8 mouse cellular contexts compared by ENCODE assay signal in genomic region chr14:73116938-73117337, GRCm38 (mm10). TPM values are rescaled to one million over a fixed set of nuclear protein-coding genes. Genes with fewer than 3 reads are reported as not detected.
DNase-seq lines count a peak whose midpoint lies in the region; ATAC-seq and TF ChIP-seq lines count a peak whose summit lies in the region.

No protein-coding gene starts in this region.

- peak overlapping the region; percentile 54; the same call in 1 of the 2 replicates for H3K27ac ChIP-seq in intestine, embryonic 14.5 days (ENCODE audit: low read depth)
- H3K27ac ChIP-seq in limb, embryonic 14.5 days (replicated peaks; ENCODE audit: low read depth, low read length), result peak overlapping the region; percentile 61
- H3K27ac ChIP-seq in forebrain, postnatal 0 days (ENCODE audit: low read depth, low read length), result no peak overlapping the region

- peak overlapping the region; percentile 38 for H3K4me2 ChIP-seq in intestine, embryonic 14.5 days (ENCODE audit: low read length)
- H3K4me2 ChIP-seq in limb, embryonic 14.5 days (replicated peaks; ENCODE audit: low read depth, low read length, severe bottlenecking), result peak overlapping the region; percentile 40; the same call in 1 of the 2 replicates
- no peak overlapping the region for H3K4me2 ChIP-seq in forebrain, postnatal 0 days (ENCODE audit: low read depth)

- no peaks in the 10 kb centered on the region for H3K36me3 ChIP-seq in G1E (replicated peaks)
- H3K36me3 ChIP-seq in intestine, embryonic 14.5 days (ENCODE audit: control insufficient read depth, insufficient read depth, low read length), result no peaks in the 10 kb centered on the region
- no peaks in the 10 kb centered on the region for H3K36me3 ChIP-seq in limb, embryonic 14.5 days (ENCODE audit: control insufficient read depth, insufficient read depth, low read length)
- H3K36me3 ChIP-seq in forebrain, postnatal 0 days (ENCODE audit: insufficient read depth), result no peaks in the 10 kb centered on the region

- peak; percentile 53 to 54 for DNase-seq in B cell, adult 2 months
- peak; percentile 42 for DNase-seq in G1E (ENCODE audit: low spot score)
- DNase-seq in frontal cortex, postnatal 36 days (ENCODE audit: low spot score in 2 of 2), result peak; percentile 36 to 64
- DNase-seq in intestine, embryonic 14.5 days (ENCODE audit: low spot score), result no peak
- DNase-seq in limb, embryonic 14.5 days (ENCODE audit: low spot score), result peak; percentile 34
- peak; percentile 92 for DNase-seq in naive thymus-derived CD4-positive, alpha-beta T cell, adult 2 months (ENCODE audit: low read depth)
- no peak for DNase-seq in yolk sac, embryonic 10.5 days (ENCODE audit: low spot score)
- DNase-seq in forebrain, postnatal 0 days, result no peak

- WGBS in intestine, embryonic 14.5 days, result 34% methylated on average over 9 of the region's 9 CpGs
- WGBS in limb, embryonic 14.5 days, result 17% methylated on average over 9 of the region's 9 CpGs
- WGBS in forebrain, postnatal 0 days, result 58% methylated on average over 9 of the region's 9 CpGs

- no peaks in the 10 kb centered on the region for H3K27me3 ChIP-seq in G1E (ENCODE audit: insufficient read depth, low read length)
- no peaks in the 10 kb centered on the region for H3K27me3 ChIP-seq in intestine, embryonic 14.5 days (replicated peaks; ENCODE audit: control insufficient read depth, insufficient read depth, low read length)
- no peaks in the 10 kb centered on the region for H3K27me3 ChIP-seq in limb, embryonic 14.5 days (ENCODE audit: control insufficient read depth, insufficient read depth, low read length)
- H3K27me3 ChIP-seq in forebrain, postnatal 0 days (ENCODE audit: insufficient read depth, low read length), result no peaks in the 10 kb centered on the region

- TF ChIP-seq CTCF in G1E (IDR thresholded peaks at IDR 0.05; ENCODE audit: low read depth, low read length), result no peak
- TF ChIP-seq CTCF in forebrain, postnatal 0 days (IDR thresholded peaks at IDR 0.05; ENCODE audit: low read depth), result no peak

- H3K9me3 ChIP-seq in G1E (replicated peaks), result no peaks in the 10 kb centered on the region
- no peaks in the 10 kb centered on the region for H3K9me3 ChIP-seq in intestine, embryonic 14.5 days (ENCODE audit: control insufficient read depth, low read length)
- no peaks in the 10 kb centered on the region for H3K9me3 ChIP-seq in limb, embryonic 14.5 days (ENCODE audit: control insufficient read depth, low read length)
- no peaks in the 10 kb centered on the region for H3K9me3 ChIP-seq in forebrain, postnatal 0 days (ENCODE audit: low read length)

- H3K4me3 ChIP-seq in G1E (ENCODE audit: low read depth, low read length), result peak overlapping the region; percentile 56; the same call in 1 of the 2 replicates
- H3K4me3 ChIP-seq in intestine, embryonic 14.5 days (ENCODE audit: low read depth, low read length), result no peak overlapping the region
- H3K4me3 ChIP-seq in limb, embryonic 14.5 days (replicated peaks; ENCODE audit: low read length), result 0 out of 2 replicates have a peak overlapping the region, but pooled peaks have one; percentile 2
- H3K4me3 ChIP-seq in forebrain, postnatal 0 days (ENCODE audit: low read depth, low read length), result no peak overlapping the region

- no peak for TF ChIP-seq POLR2A in limb, embryonic 14.5 days (IDR thresholded peaks at IDR 0.05; ENCODE audit: borderline replicate concordance, extremely low read depth, insufficient read depth, insufficient read length)

- ATAC-seq in G1E (ENCODE audit: extremely low read depth, insufficient number of reproducible peaks, low FRiP score, poor library complexity, severe bottlenecking), result peak; percentile 87
- ATAC-seq in intestine, embryonic 14.5 days (replicated peaks; ENCODE audit: low FRiP score, low TSS enrichment, low read depth), result no peak
- peak; percentile 44 for ATAC-seq in limb, embryonic 14.5 days (ENCODE audit: low FRiP score, low read depth)
- ATAC-seq in forebrain, postnatal 0 days, result no peak

- H3K4me1 ChIP-seq in G1E (ENCODE audit: insufficient read depth, low read depth, low read length), result peaks cover 76% of the 10 kb centered on the region
- 0 out of 2 replicates have a peak, but pooled peaks cover 3% of the 10 kb centered on the region for H3K4me1 ChIP-seq in intestine, embryonic 14.5 days (replicated peaks; ENCODE audit: control insufficient read depth, insufficient read depth, low read length)
- H3K4me1 ChIP-seq in limb, embryonic 14.5 days (ENCODE audit: control insufficient read depth, insufficient read depth, low read length), result peaks cover 15% of the 10 kb centered on the region
- no peaks in the 10 kb centered on the region for H3K4me1 ChIP-seq in forebrain, postnatal 0 days (ENCODE audit: insufficient read depth)

- H3K9ac ChIP-seq in intestine, embryonic 14.5 days (ENCODE audit: low read length), result no peak overlapping the region
- H3K9ac ChIP-seq in limb, embryonic 14.5 days (ENCODE audit: low read depth, low read length, severe bottlenecking), result no peak overlapping the region
- H3K9ac ChIP-seq in forebrain, postnatal 0 days, result no peak overlapping the region

RNA-seq across cellular contexts. Expression of gene Rcbtb2, which starts 5.9 kb away (rescaled TPM):
- total RNA-seq in G1E (2014; fragmentation: Nextera tagmentation), result 29.1 and 34.8 TPM in 2 replicates
- total RNA-seq in G1E (2017), result 47.2 and 49.9 TPM in 2 replicates
- polyA plus RNA-seq in G1E (2012), result 21.9 and 24.4 TPM in 2 replicates
- 89.3 and 105 TPM in 2 replicates for polyA plus RNA-seq in intestine, embryonic 14.5 days (2014; fragmentation: Nextera tagmentation; extraction: Ambion mirVana)
- polyA plus RNA-seq in limb, embryonic 14.5 days (2012; rRNA removed), result 87.0 and 90.9 TPM in 2 replicates
- polyA plus RNA-seq in limb, embryonic 14.5 days (2014; fragmentation: Nextera tagmentation; extraction: Ambion mirVana), result 98.8 and 111 TPM in 2 replicates
- 63.9 and 79.9 TPM in 2 replicates for total RNA-seq in forebrain, postnatal 0 days (2014; rRNA removed)
- polyA plus RNA-seq in forebrain, postnatal 0 days (2015; fragmentation: Nextera tagmentation; extraction: Ambion mirVana), result 39.1 and 48.9 TPM in 2 replicates

Comparison
In these comparisons a context has a peak if more than half of its experiments do, and no peak if none do; other contexts are left out.
1. DNase-seq: peak in B cell, adult 2 months (2 of 2), G1E (single experiment), frontal cortex, postnatal 36 days (2 of 2), limb, embryonic 14.5 days (single experiment) and naive thymus-derived CD4-positive, alpha-beta T cell, adult 2 months (single experiment); none in intestine, embryonic 14.5 days (single experiment), yolk sac, embryonic 10.5 days (single experiment) and forebrain, postnatal 0 days (single experiment).
2. ATAC-seq: peak in G1E (single experiment) and limb, embryonic 14.5 days (single experiment); none in intestine, embryonic 14.5 days (single experiment) and forebrain, postnatal 0 days (single experiment).
3. H3K4me3 ChIP-seq: peak in G1E (single experiment) and limb, embryonic 14.5 days (single experiment); none in intestine, embryonic 14.5 days (single experiment) and forebrain, postnatal 0 days (single experiment).